In the genomic region with DNA sequence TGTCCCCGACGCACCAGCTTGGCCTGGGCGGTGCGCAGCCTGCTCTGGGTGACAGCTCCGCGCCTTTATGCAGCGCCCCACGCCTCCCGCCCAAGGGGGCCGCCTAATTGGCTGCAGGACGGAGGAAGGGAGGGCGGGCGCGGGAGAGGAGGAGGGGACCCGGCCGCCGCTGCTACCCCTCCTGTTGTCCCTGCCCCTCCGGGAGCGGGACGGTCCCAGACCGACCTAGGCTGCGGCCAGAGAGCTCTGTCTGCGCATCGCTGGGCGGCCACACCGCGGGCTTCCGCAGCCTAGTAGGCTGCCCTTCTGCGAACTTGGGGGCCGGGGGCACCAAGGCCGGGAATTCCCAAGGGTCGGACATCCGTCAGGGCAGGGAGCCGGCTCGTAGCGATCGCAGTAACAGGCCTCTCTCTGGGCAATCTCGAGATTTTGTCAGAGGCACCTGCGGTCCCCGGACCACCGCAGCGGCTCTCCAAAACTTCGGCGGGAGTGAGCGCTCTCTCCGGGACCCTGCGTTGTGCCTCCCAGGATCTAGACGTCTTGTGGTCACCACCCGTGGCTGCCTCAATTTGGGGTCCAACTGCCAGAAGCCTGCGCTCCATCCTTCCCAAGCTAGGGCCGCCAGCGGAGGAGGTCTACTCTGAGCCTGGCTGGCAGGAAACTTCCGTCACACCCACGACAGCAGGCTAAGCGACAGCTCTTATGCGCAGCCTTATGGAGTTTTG, we compare ENCODE assay signal across 8 mouse cellular contexts. TPM values are rescaled to one million over a fixed set of nuclear protein-coding genes. Genes with fewer than 3 reads are reported as not detected.
DNase-seq lines count a peak whose midpoint lies in the region; ATAC-seq lines count a peak whose summit lies in the region.

TSS of gene Aldh1a3 (minus strand) at position 81 of the 725 bp plus-strand sequence.

- ATAC-seq in heart, embryonic 13.5 days (ENCODE audit: extremely low read depth, insufficient number of reproducible peaks, low FRiP score, low TSS enrichment), result peak; percentile 41; the same call in 1 of the 2 replicates
- ATAC-seq in midbrain, embryonic 12.5 days (ENCODE audit: low FRiP score, low read depth), result peak; percentile 82

- H3K36me3 ChIP-seq in embryonic facial prominence, embryonic 10.5 days (replicated peaks), result no peaks in the 10 kb centered on the region
- H3K36me3 ChIP-seq in heart, embryonic 13.5 days, result no peaks in the 10 kb centered on the region
- H3K36me3 ChIP-seq in midbrain, embryonic 12.5 days, result no peaks in the 10 kb centered on the region

- peak; percentile 61 for DNase-seq in ovary, postnatal 36 days (ENCODE audit: low spot score)
- no peak for DNase-seq in ovary, postnatal 14 days (ENCODE audit: low spot score)
- DNase-seq in embryonic facial prominence, embryonic 10.5 days (ENCODE audit: low spot score), result peak; percentile 73
- peak; percentile 79 for DNase-seq in kidney, postnatal 10 days
- peak; percentile 28 to 48 for DNase-seq in urinary bladder, postnatal 36 days (ENCODE audit: low spot score in 2 of 2)
- DNase-seq in thymus, postnatal 25 days, result no peak

- peaks cover 26% of the 10 kb centered on the region for H3K4me1 ChIP-seq in embryonic facial prominence, embryonic 10.5 days
- H3K4me1 ChIP-seq in heart, embryonic 13.5 days, result peaks cover 19% of the 10 kb centered on the region
- H3K4me1 ChIP-seq in midbrain, embryonic 12.5 days, result peaks cover 13% of the 10 kb centered on the region

- no peaks in the 10 kb centered on the region for H3K9me3 ChIP-seq in embryonic facial prominence, embryonic 10.5 days
- no peaks in the 10 kb centered on the region for H3K9me3 ChIP-seq in heart, embryonic 13.5 days
- no peaks in the 10 kb centered on the region for H3K9me3 ChIP-seq in midbrain, embryonic 12.5 days

- H3K27me3 ChIP-seq in embryonic facial prominence, embryonic 10.5 days (replicated peaks; ENCODE audit: low read depth, poor library complexity, severe bottlenecking), result peaks cover 78% of the 10 kb centered on the region
- H3K27me3 ChIP-seq in heart, embryonic 13.5 days (replicated peaks), result peaks cover 69% of the 10 kb centered on the region
- peaks cover 74% of the 10 kb centered on the region for H3K27me3 ChIP-seq in midbrain, embryonic 12.5 days

- peak within 1 kb of the TSS; percentile 87 for H3K4me2 ChIP-seq in heart, embryonic 13.5 days
- peak within 1 kb of the TSS; percentile 83 for H3K4me2 ChIP-seq in midbrain, embryonic 12.5 days (replicated peaks)

- H3K27ac ChIP-seq in embryonic facial prominence, embryonic 10.5 days (replicated peaks), result peak within 1 kb of the TSS; percentile 65
- no peak within 1 kb of the TSS for H3K27ac ChIP-seq in heart, embryonic 13.5 days (replicated peaks)
- H3K27ac ChIP-seq in midbrain, embryonic 12.5 days (replicated peaks), result no peak within 1 kb of the TSS

- H3K4me3 ChIP-seq in embryonic facial prominence, embryonic 10.5 days, result peak within 1 kb of the TSS; percentile 59
- H3K4me3 ChIP-seq in heart, embryonic 13.5 days, result peak within 1 kb of the TSS; percentile 54
- H3K4me3 ChIP-seq in midbrain, embryonic 12.5 days, result peak within 1 kb of the TSS; percentile 52

- WGBS in embryonic facial prominence, embryonic 10.5 days, result under 1% methylated on average over 56 of the region's 56 CpGs
- under 1% methylated on average over 54 of the region's 56 CpGs for WGBS in heart, embryonic 13.5 days
- WGBS in midbrain, embryonic 12.5 days, result under 1% methylated on average over 46 of the region's 56 CpGs

- H3K9ac ChIP-seq in heart, embryonic 13.5 days, result peak within 1 kb of the TSS; percentile 67
- H3K9ac ChIP-seq in midbrain, embryonic 12.5 days (replicated peaks), result peak within 1 kb of the TSS; percentile 39

RNA-seq across cellular contexts. Expression of gene Aldh1a3, which starts in this region (rescaled TPM):
- 39.7 and 47.1 TPM in 2 replicates for polyA plus RNA-seq in embryonic facial prominence, embryonic 10.5 days (2016; fragmentation: Nextera tagmentation; extraction: Ambion mirVana)
- polyA plus RNA-seq in heart, embryonic 13.5 days (2015; fragmentation: Nextera tagmentation; extraction: Ambion mirVana), result 0.79 and 0.84 TPM in 2 replicates
- polyA plus RNA-seq in midbrain, embryonic 12.5 days (2016; fragmentation: Nextera tagmentation; extraction: Ambion mirVana), result 0.60 and 1.4 TPM in 2 replicates

Comparison
In these comparisons a context has a peak if more than half of its experiments do, and no peak if none do; other contexts are left out.
1. RNA of gene Aldh1a3 (polyA plus RNA-seq): 39.7 to 47.1 TPM in embryonic facial prominence, embryonic 10.5 days; 0.60 to 1.4 TPM in midbrain, embryonic 12.5 days and 0.79 to 0.84 TPM in heart, embryonic 13.5 days; every median in the first group is over 10 times any median in the second.
2. DNase-seq: peak in ovary, postnatal 36 days (single experiment), embryonic facial prominence, embryonic 10.5 days (single experiment), kidney, postnatal 10 days (single experiment) and urinary bladder, postnatal 36 days (2 of 2); none in ovary, postnatal 14 days (single experiment) and thymus, postnatal 25 days (single experiment).
3. Peak in ATAC-seq, H3K4me3 ChIP-seq, H3K9ac ChIP-seq and H3K4me2 ChIP-seq in heart, embryonic 13.5 days; RNA of the gene not detected or under 1 TPM.
4. Peak in every context shown above with its lines, with median percentiles within 50 percentile points of each other: H3K4me3 ChIP-seq.